Mouse (Mus musculus): Measurements from ENCODE around the gene Dync2h1. TPM values are rescaled to one million over a fixed set of nuclear protein-coding genes. Genes with fewer than 3 reads are reported as not detected.

The Dync2h1 gene
- polyA plus RNA-seq, 1 experiment = 7.0 TPM

DNA sequence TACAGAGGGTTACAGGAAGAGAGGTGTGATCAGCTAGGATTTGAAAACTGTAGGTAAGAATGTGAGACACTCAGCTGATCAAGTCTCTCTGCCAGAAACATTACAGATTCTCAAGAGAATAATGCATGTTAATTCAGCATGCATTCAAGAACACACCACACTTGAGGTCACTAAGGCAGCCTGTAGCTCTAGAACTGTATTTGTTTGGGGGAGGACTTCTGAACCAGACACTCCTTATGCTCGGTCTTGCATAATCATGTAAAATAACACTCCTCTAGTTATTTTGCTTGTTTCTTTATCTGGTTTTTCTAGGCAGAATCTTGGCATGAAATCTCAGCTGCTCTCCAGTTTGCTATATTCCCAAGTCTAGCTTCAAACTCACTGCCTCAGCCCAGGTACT lies 282.6 kb downstream of the Dync2h1 start:
- DNase-seq (ENCODE audit: low read depth) = no peak
- TF ChIP-seq POLR2A (IDR thresholded peaks at IDR 0.05; ENCODE audit: borderline replicate concordance, extremely low read depth, insufficient read depth, insufficient read length, poor library complexity, severe bottlenecking) = no peak

DNA sequence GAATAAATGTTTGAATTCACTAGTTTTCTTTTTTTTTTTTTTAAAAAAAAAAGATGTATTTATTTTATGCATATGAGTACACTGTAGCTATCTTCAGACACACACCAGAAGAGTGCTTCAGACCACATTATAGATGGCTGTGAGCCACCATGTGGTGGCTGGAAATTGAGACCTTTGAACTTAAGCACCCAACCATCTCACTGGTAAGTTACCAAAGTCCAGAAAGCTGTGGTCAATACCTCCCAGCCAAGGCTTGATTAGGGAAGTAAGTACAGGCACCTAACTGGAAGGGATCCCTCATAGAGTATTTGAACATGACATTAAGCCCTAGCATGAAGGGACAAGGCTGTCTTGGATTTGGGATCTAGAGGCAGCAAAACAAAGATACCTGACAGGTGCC lies 292.9 kb downstream of the Dync2h1 start:
- no peak for DNase-seq (ENCODE audit: low read depth)
- TF ChIP-seq CTCF (IDR thresholded peaks at IDR 0.05; ENCODE audit: borderline replicate concordance, extremely low read depth, insufficient read depth, insufficient read length) = no peak
- TF ChIP-seq POLR2A (IDR thresholded peaks at IDR 0.05; ENCODE audit: borderline replicate concordance, extremely low read depth, insufficient read depth, insufficient read length, poor library complexity, severe bottlenecking) = no peak

DNA sequence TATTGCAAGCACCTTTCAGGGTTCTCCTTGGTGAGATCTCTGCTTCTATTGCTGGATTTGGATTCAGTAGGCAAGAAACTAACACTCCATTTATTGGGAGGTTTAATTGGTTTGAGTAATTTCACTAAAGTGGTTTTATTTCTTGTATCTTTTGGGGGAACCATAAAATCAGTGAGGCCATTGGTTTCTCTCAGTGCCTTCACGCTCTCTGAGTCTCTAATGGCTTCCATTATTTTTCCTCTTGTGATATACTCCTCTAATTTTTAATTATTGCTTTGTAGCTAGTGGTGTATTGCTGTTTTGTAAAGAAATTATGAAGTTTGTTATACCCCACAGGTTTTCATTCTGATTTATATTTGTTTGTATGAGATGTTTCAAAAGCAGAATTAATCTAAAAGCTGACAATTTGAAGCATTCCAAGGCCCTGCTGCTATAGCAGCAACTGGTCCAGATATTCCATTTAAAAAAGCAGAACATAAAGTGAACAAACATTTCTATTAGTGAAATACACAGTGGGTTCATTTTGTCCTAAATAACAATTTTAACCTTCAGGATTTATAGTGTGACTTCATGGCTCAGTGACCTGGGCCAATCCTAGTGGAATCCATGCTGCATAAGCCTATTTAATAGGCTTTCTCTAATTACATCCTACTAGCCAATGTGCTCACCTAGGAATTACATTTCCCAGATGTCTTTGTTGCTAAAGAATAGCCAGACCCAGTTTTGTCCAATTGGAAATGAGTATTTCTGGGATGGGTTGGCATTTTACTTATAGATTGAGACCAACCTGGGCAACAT lies 302.9 kb downstream of the Dync2h1 start:
- no peak for TF ChIP-seq CTCF (IDR thresholded peaks at IDR 0.05; ENCODE audit: borderline replicate concordance, extremely low read depth, insufficient read depth, insufficient read length)
- no peak for TF ChIP-seq POLR2A (IDR thresholded peaks at IDR 0.05; ENCODE audit: borderline replicate concordance, extremely low read depth, insufficient read depth, insufficient read length, poor library complexity, severe bottlenecking)
- no peak for DNase-seq (ENCODE audit: low read depth)

Other genes starting within 250 kb of the Dync2h1 start
- 69.1 and 88.4 TPM in 2 replicates for gene Dcun1d5, start 74 bp upstream of the Dync2h1 start, polyA plus RNA-seq (2012; rRNA removed)
- gene Mmp13, start 88.1 kb upstream of the Dync2h1 start, polyA plus RNA-seq (2012; rRNA removed) = 0.11 TPM in 1 of 2 replicates, not detected in the other
- gene Mmp12, start 159.9 kb upstream of the Dync2h1 start, polyA plus RNA-seq (2012; rRNA removed) = 0.04 TPM in 1 of 2 replicates, not detected in the other
- not detected in 2 replicates for gene Mmp1b, start 203.6 kb upstream of the Dync2h1 start, polyA plus RNA-seq (2012; rRNA removed)